Mouse (Mus musculus) midbrain, postnatal 0 days (tissue): Measurements from ENCODE around the gene Hmgb1. TPM values are rescaled to one million over a fixed set of nuclear protein-coding genes. Genes with fewer than 3 reads are reported as not detected.

ENCODE experiments used
- ATAC-seq: fragments of 200-750 bp; cut with Nextera tagmentation; 2 replicates; pipeline ENCODE4 v1.8.0; 2017; ENCODE audit warnings: moderate number of reproducible peaks, mild to moderate bottlenecking, moderate TSS enrichment, moderate library complexity; ENCODE audit not compliant: low FRiP score
- DNase-seq: peaks from one replicate; pipeline ENCODE4 v3.0.0-alpha.2; 2015; ENCODE audit warnings: low spot score
- H3K27ac ChIP-seq: fragments of 300-500 bp; sonication (generic); 2 replicates; pipeline ENCODE4 v1.5.1; 2014; ENCODE audit warnings: low read depth, mild to moderate bottlenecking, low read length, mixed read lengths
- H3K27me3 ChIP-seq: fragments of 300-500 bp; sonication (generic); 2 replicates; pipeline ENCODE4 v1.6.1; 2014; ENCODE audit warnings: low read length, control low read depth, mixed read lengths; ENCODE audit not compliant: insufficient read depth
- H3K36me3 ChIP-seq: fragments of 300-500 bp; sonication (generic); 2 replicates; pipeline ENCODE4 v1.6.1; 2014; ENCODE audit warnings: low read length, control low read depth, mixed read lengths; ENCODE audit not compliant: insufficient read depth
- H3K4me1 ChIP-seq: fragments of 300-500 bp; sonication (generic); 2 replicates; pipeline ENCODE4 v1.6.1; 2014; ENCODE audit warnings: mild to moderate bottlenecking, control low read depth, antibody characterized with exemption, low read length, mixed read lengths; ENCODE audit not compliant: insufficient read depth
- H3K4me2 ChIP-seq: fragments of 300-500 bp; sonication (generic); 2 replicates; pipeline ENCODE4 v1.6.1; 2014; ENCODE audit warnings: low read depth, mild to moderate bottlenecking, low read length, mixed read lengths; ENCODE audit not compliant: poor library complexity, severe bottlenecking
- H3K4me3 ChIP-seq: fragments of 300-500 bp; sonication (generic); 2 replicates; pipeline ENCODE4 v1.5.1; 2014; ENCODE audit warnings: low read depth, mild to moderate bottlenecking, low read length, moderate library complexity
- H3K9ac ChIP-seq: fragments of 300-500 bp; sonication (generic); replicated peaks from 2 replicates; pipeline ENCODE4 v1.6.1; 2014; ENCODE audit warnings: mild to moderate bottlenecking, low read length, moderate library complexity, mixed read lengths; ENCODE audit not compliant: poor library complexity, severe bottlenecking
- H3K9me3 ChIP-seq: fragments of 300-500 bp; sonication (generic); 2 replicates; pipeline ENCODE4 v1.6.1; 2016; ENCODE audit warnings: low read length, control low read depth
- CTCF ChIP-seq: IDR thresholded peaks from 2 replicates; pipeline ENCODE4 v1.5.1; 2016; ENCODE audit warnings: antibody characterized with exemption, mild to moderate bottlenecking
- WGBS: fragments of 180-500 bp; shearing (Covaris S2); extraction: QIAGEN DNeasy Blood & Tissue Kit; methylation state at CpG from one replicate; pipeline ENCODE4 v1.1.7; 2014; 5-methylcytosine and 5-hydroxymethylcytosine counted together
- polyA plus RNA-seq: library from polyadenylated mRNA; unstranded; fragments of >200 nt; fragmentation: Nextera tagmentation; extraction: Ambion mirVana; gene quantifications from 2 replicates; pipeline ENCODE4 v1.2.1, GENCODE M21; 2015
- total RNA-seq: library from RNA; depleted of rRNA; stranded (reverse); fragments of >200 nt; gene quantifications from 2 replicates; pipeline ENCODE4 v1.2.3, GENCODE M21; 2014

Hmgb1 gene
- total and polyA plus RNA-seq, 2 experiments from 2014 or later: 171 to 756 TPM

DNA sequence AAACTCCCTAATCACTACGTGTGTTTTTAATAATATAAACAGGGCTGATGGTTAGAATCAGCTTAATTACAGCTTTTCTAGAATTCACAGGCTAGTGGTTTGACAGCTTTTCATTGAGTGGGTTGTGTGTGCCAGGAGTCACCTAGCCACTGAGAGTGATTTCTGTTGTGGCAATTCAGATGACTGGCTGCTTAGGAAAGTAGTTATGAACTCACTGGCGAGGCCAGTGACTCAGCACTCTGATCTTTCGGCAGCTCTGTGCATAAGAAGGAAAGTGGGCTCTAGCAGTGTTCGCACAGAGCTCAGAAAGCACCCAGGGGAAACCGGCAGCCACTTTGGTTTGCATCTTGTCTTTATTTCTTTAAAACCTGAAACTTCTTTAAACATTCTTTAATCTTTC is 18.7 kb upstream of the Hmgb1 start:
- Histone ChIP-seq H3K9ac (no peak overlapping the region), H3K27ac (no peak overlapping the region), H3K36me3 (peaks cover 33% of the 10 kb centered on the region), H3K4me2 (no peak overlapping the region), H3K27me3 (no peaks in the 10 kb centered on the region), H3K4me3 (no peak overlapping the region), H3K4me1 (no peaks in the 10 kb centered on the region), H3K9me3 (no peaks in the 10 kb centered on the region)
- WGBS: 81% methylated on average over 5 of the region's 5 CpGs
- no peak for ATAC-seq
- DNase-seq: no peak
- TF ChIP-seq CTCF: no peak

DNA sequence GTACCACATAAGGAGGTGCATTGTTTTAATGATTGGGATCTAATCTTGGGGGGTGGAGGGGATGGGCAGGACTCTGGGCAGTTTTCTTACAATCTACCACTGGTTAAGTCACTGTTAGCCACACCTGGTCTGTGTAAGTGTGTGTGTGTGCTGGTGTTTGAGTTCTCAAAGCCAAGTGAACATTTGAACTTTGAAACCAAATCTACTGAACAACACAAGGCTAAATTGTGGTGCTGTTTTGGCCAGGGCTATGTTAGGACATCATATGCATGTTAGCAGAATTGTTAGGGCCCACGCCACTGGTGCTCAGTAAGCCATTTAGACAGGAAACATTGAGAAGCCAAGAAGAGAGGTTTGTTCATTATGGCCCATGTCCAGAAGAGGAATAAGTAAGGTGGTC is 14.5 kb upstream of the Hmgb1 start:
- ATAC-seq (no peak), DNase-seq (no peak)
- H3K9me3 ChIP-seq: no peaks in the 10 kb centered on the region
- no peaks in the 10 kb centered on the region for H3K27me3 ChIP-seq
- H3K4me1 ChIP-seq: peaks cover 9% of the 10 kb centered on the region; the same call in 1 of the 2 replicates
- H3K9ac ChIP-seq: no peak overlapping the region
- H3K27ac ChIP-seq: no peak overlapping the region
- H3K36me3 ChIP-seq: peaks cover 38% of the 10 kb centered on the region
- no peak overlapping the region for H3K4me2 ChIP-seq
- TF ChIP-seq CTCF: no peak
- 95% methylated on average over 1 of the region's 1 CpGs for WGBS
- H3K4me3 ChIP-seq: no peak overlapping the region

DNA sequence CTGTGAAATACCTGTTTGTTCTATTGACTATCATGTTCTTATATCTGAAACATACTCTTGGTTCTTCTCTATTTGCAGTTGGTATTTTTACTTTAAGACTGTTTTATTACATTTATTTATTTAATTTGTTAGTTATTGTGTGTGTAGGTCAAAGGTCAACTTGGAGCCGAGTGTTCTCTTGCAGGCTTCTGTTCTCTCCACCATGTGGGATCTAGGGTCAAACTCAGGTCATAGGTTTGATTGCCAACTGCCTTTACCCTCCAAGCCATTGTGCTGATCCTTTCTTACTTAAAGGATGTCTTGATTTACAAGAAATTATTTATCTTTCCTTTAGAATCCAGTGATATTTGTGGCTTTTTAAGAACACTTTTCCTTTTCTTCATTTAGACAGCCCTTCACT is 12.3 kb upstream of the Hmgb1 start:
- Histone ChIP-seq H3K4me1 (peaks cover 9% of the 10 kb centered on the region; the same call in 1 of the 2 replicates), H3K27ac (no peak overlapping the region), H3K9me3 (no peaks in the 10 kb centered on the region), H3K4me3 (no peak overlapping the region), H3K4me2 (no peak overlapping the region), H3K9ac (no peak overlapping the region), H3K36me3 (peaks cover 29% of the 10 kb centered on the region), H3K27me3 (no peaks in the 10 kb centered on the region)
- 2% methylated on average over 1 of the region's 1 CpGs for WGBS
- TF ChIP-seq CTCF: no peak
- no peak for ATAC-seq
- no peak for DNase-seq

DNA sequence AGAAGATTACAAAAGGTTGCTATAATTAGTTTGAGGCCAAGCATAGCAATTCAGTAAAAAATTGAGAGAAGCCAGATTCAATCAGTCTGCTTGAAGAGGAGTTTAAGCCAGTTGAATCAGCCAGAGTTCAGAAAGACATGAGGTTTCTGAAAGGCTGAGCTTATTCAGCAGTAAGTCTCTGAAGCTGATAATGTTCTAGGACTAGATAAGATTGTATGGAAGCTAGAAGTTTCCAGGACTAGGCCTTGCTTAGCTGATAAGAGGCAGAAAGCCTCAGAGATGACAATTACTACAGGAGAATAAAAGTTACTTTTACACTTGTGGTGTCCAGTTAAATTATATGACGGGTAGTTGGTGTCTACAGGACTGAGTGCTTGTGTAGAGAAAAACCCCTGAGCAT is 5.9 kb upstream of the Hmgb1 start:
- Histone ChIP-seq H3K36me3 (peaks cover 28% of the 10 kb centered on the region), H3K4me2 (no peak overlapping the region), H3K27me3 (no peaks in the 10 kb centered on the region), H3K9ac (no peak overlapping the region), H3K4me3 (no peak overlapping the region), H3K4me1 (peaks cover 8% of the 10 kb centered on the region), H3K27ac (no peak overlapping the region), H3K9me3 (no peaks in the 10 kb centered on the region)
- no peak for DNase-seq
- TF ChIP-seq CTCF: no peak
- 97% methylated on average over 1 of the region's 1 CpGs for WGBS
- no peak for ATAC-seq

DNA sequence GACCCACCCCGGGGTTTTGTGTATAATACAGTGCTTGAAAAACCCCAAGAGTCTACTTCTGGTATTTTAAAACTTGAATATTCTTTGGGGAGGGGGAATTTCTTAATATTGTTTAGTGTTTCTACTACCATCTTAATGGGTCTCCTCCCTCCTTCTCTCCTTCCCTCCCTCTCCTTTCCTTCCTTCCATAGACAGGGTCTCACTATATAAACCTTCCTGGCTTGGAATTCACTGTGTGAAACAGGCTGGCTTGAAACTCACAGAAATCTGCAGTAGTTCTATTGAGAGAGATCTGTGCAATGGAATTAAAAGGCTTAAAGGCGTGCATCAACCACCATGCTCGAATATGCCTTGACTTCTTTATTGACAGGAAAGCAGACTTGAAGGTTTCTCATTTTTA is 1.5 kb upstream of the Hmgb1 start:
- peaks cover 8% of the 10 kb centered on the region for H3K4me1 ChIP-seq
- 0 out of 2 replicates have a peak overlapping the region, but pooled peaks have one; percentile 56 for H3K9ac ChIP-seq
- TF ChIP-seq CTCF: no peak
- H3K27me3 ChIP-seq: no peaks in the 10 kb centered on the region
- H3K4me3 ChIP-seq: peak overlapping the region; percentile 48
- ATAC-seq (no peak), DNase-seq (no peak)
- no peaks in the 10 kb centered on the region for H3K9me3 ChIP-seq
- peaks cover 9% of the 10 kb centered on the region for H3K36me3 ChIP-seq
- peak overlapping the region; percentile 62 for H3K4me2 ChIP-seq
- 66% methylated on average over 3 of the region's 3 CpGs for WGBS
- H3K27ac ChIP-seq: no peak overlapping the region

DNA sequence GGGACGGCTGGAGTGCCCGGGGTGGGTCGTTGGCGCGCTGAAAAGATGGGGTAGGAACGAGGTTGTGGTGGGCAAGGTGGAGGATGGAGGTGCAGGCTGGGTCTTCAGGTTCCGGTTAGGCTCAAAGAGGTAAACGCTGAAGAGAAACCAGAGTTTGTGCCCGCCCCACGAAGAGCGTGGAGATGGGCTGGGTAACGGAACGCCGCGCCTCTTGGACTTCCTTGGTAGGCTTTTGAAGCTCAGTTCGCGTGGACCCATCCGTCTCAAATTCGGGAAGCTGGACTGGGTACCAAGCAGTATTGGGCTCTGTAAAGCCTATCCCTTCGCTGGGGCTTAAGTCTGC is 526 bp upstream of the Hmgb1 start:
- WGBS: under 1% methylated on average over 20 of the region's 20 CpGs

More for the DNA sequence above, 526 bp upstream of the Hmgb1 start:
- peak overlapping the region; percentile 82 for H3K27ac ChIP-seq
- no peaks in the 10 kb centered on the region for H3K9me3 ChIP-seq
- peak overlapping the region; percentile 62 for H3K4me2 ChIP-seq
- H3K9ac ChIP-seq: peak overlapping the region; percentile 56
- H3K4me3 ChIP-seq: peak overlapping the region; percentile 48
- no peak for DNase-seq
- peaks cover 8% of the 10 kb centered on the region for H3K4me1 ChIP-seq
- no peaks in the 10 kb centered on the region for H3K27me3 ChIP-seq
- ATAC-seq: no peak; the same call in 1 of the 2 replicates
- no peak for TF ChIP-seq CTCF
- peaks cover 7% of the 10 kb centered on the region for H3K36me3 ChIP-seq
